Mouse (Mus musculus): ENCODE measurements around the gene Tor1aip1. TPM values are rescaled to one million over a fixed set of nuclear protein-coding genes. Genes with fewer than 3 reads are reported as not detected.
"Not testable (repeated sequence)": the region's sequence is repeated elsewhere in the genome, so short reads cannot be mapped to it uniquely, and the experiment has no call there.

Gene Tor1aip1
- polyA plus RNA-seq, 1 experiment from 2014 or later: 45.8 TPM

GRCm38 (mm10) chr1:156044211-156044611, 7.9 kb upstream of the Tor1aip1 start:
- WGBS: 35% methylated on average over 5 of the region's 5 CpGs
- Histone ChIP-seq H3K9ac (no peak overlapping the region), H3K9me3 (replicated peaks) (no peaks in the 10 kb centered on the region), H3K4me1 (peaks cover 45% of the 10 kb centered on the region), H3K36me3 (peaks cover 54% of the 10 kb centered on the region), H3K4me3 (replicated peaks) (no peak overlapping the region), H3K27ac (no peak overlapping the region), H3K4me2 (no peak overlapping the region), H3K27me3 (no peaks in the 10 kb centered on the region)
- ATAC-seq (replicated peaks; ENCODE audit: low FRiP score): no peak

DNA sequence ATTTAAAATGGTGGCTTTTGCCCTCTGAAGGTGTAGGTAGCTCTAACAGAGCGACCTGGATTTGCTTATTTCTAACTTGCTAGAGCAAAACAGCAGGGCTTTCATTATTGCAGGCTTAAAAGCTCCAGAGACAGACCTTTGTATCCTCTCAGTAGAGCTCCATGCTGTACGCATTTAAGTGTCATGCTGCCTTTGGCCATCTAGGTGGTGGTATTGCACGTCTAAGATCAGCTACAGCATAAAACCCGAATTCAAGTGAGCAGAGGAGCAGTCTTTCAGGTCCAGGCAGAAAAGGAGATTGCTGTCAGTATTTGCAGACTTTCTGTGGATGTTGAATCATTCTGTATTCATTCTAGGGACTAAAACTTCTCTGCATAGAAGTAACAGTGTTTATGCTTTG, 6.7 kb upstream of the Tor1aip1 start:
- no peak for ATAC-seq (replicated peaks; ENCODE audit: low FRiP score)
- Histone ChIP-seq H3K4me1 (peaks cover 45% of the 10 kb centered on the region), H3K4me2 (no peak overlapping the region), H3K9me3 (replicated peaks) (no peaks in the 10 kb centered on the region), H3K4me3 (replicated peaks) (no peak overlapping the region), H3K36me3 (peaks cover 42% of the 10 kb centered on the region), H3K27me3 (no peaks in the 10 kb centered on the region), H3K9ac (no peak overlapping the region), H3K27ac (no peak overlapping the region)
- 24% methylated on average over 4 of the region's 4 CpGs for WGBS

GRCm38 (mm10) chr1:156042481-156042880, 6.2 kb upstream of the Tor1aip1 start:
- no peak overlapping the region for H3K9ac ChIP-seq
- H3K4me3 ChIP-seq (replicated peaks): no peak overlapping the region
- 86% methylated on average over 5 of the region's 5 CpGs for WGBS
- peaks cover 37% of the 10 kb centered on the region for H3K36me3 ChIP-seq
- H3K27me3 ChIP-seq: no peaks in the 10 kb centered on the region
- H3K9me3 ChIP-seq (replicated peaks): no peaks in the 10 kb centered on the region
- H3K27ac ChIP-seq: no peak overlapping the region
- peaks cover 46% of the 10 kb centered on the region for H3K4me1 ChIP-seq
- no peak for ATAC-seq (replicated peaks; ENCODE audit: low FRiP score)
- peak overlapping the region; percentile 65 for H3K4me2 ChIP-seq

- Histone ChIP-seq H3K4me1 (peaks cover 49% of the 10 kb centered on the region), H3K27me3 (no peaks in the 10 kb centered on the region), H3K27ac (no peak overlapping the region), H3K4me3 (replicated peaks) (peak overlapping the region; percentile 69), H3K9me3 (replicated peaks) (no peaks in the 10 kb centered on the region), H3K36me3 (peaks cover 30% of the 10 kb centered on the region), H3K9ac (peak overlapping the region; percentile 68), H3K4me2 (peak overlapping the region; percentile 65)
- 27% methylated on average over 7 of the region's 7 CpGs for WGBS
- no peak for ATAC-seq (replicated peaks; ENCODE audit: low FRiP score)
Measured at GRCm38 (mm10) chr1:156041451-156042241, 5.4 kb upstream of the Tor1aip1 start.

DNA sequence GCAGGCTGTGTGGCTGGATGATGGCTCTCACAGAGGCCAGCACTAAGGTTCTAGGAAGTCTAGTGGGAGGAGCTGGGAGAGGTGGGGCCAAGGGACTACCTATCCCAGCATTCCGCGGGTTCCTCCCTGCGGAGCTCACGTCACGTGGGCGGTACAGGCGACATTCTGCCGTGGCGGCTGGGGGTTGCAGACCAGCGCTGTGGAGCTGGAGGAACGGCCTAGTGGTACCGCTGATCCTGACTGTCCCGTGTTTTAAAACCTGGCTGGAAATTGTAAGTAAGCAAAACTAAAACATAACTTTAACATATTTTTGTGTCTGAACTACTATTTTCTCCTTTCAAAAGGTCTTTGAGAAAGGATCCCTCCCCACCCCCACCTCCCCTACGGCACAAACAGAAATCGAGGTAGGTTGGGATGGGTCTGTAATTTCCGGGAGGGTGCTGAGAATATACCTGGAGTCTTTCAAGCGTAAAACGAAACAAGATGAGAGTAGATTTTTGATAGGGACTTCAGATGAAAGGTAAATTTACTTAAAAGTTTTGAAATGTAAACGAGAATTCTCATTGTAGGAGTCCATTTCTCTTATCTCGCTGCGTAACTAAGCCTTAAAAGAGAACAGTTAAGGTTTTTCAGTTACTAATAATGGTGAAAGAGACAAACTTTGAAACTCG, 4.6 kb upstream of the Tor1aip1 start:
- 1% methylated on average over 22 of the region's 22 CpGs for WGBS
- Histone ChIP-seq H3K27ac (peak overlapping the region; percentile 79), H3K9ac (peak overlapping the region; percentile 68), H3K4me2 (peak overlapping the region; percentile 65), H3K27me3 (no peaks in the 10 kb centered on the region), H3K36me3 (peaks cover 24% of the 10 kb centered on the region), H3K4me3 (replicated peaks) (peak overlapping the region; percentile 69), H3K4me1 (peaks cover 46% of the 10 kb centered on the region), H3K9me3 (replicated peaks) (no peaks in the 10 kb centered on the region)
- peak; percentile 81 for ATAC-seq (replicated peaks; ENCODE audit: low FRiP score)

DNA sequence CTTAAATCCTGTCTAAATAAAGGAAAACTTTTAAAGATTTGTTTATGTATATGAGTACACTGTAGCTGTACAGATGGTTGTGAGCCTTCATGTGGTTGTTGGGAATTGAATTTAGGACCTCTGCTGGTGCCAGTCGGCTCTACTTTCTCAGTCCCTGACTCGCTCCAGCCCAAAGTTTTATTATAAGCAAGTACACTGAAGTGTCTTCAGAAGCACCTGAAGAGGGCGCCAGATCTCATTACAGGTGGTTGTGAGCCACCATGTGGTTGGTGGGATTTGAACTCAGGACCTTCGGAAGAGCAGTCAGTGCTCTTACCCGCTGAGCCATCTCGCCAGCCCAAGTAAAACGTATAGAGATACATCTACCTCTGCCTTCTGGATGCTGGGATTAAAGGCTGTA, 3.7 kb upstream of the Tor1aip1 start:
- H3K9me3 ChIP-seq (replicated peaks); ATAC-seq (replicated peaks; ENCODE audit: low FRiP score); H3K4me2 ChIP-seq; H3K9ac ChIP-seq; H3K4me3 ChIP-seq (replicated peaks); H3K27me3 ChIP-seq: not testable (repeated sequence)
- Histone ChIP-seq H3K27ac (0 out of 2 replicates have a peak overlapping the region, but pooled peaks have one; percentile 79), H3K36me3 (peaks cover 16% of the 10 kb centered on the region), H3K4me1 (peaks cover 41% of the 10 kb centered on the region)
- 73% methylated on average over 7 of the region's 7 CpGs for WGBS

- Histone ChIP-seq H3K9ac (0 out of 2 replicates have a peak overlapping the region, but pooled peaks have one; percentile 10), H3K4me2 (peak overlapping the region; percentile 66), H3K36me3 (peaks cover 19% of the 10 kb centered on the region), H3K9me3 (replicated peaks) (no peaks in the 10 kb centered on the region), H3K4me3 (replicated peaks) (peak overlapping the region; percentile 12; the same call in 1 of the 2 replicates), H3K27ac (0 out of 2 replicates have a peak overlapping the region, but pooled peaks have one; percentile 54), H3K27me3 (no peaks in the 10 kb centered on the region), H3K4me1 (peaks cover 30% of the 10 kb centered on the region)
- WGBS: 49% methylated on average over 5 of the region's 5 CpGs
- ATAC-seq (replicated peaks; ENCODE audit: low FRiP score): no peak
Measured at GRCm38 (mm10) chr1:156037144-156037583, 884 bp upstream of the Tor1aip1 start.

DNA sequence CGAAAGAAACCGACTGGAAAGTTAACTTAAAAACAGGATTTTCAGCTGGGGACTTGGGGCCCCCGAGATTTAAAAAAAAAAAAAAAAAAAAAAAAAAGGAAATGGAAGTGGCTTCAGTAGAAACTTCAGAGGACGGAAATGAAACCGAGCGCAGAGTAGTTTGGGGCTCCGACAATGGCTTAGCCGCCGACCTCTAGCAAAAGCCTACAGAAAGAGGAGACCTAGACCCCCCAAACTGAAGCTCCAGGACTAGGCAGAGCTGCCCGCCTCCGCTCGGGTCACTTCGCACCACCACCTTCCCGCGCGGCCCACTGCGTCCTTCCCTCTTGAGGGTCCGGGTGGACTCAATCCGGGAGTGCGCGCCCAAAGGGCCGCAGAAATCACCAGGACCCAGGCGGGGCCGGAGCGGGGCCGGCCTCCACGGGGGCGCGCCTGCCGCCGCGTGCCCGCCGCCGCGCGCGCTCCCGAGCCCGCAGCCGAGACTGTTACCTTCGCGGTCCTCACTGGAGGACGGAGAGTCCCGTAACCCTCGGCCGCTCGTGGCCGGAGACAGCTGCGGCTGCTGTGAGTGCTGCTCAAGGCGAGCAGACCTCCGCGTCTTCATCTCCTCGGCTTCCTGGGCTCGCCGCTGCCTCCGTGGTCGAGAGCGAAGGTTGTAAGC, 881 bp downstream of the Tor1aip1 start, which contains the start of gene Tor1aip2:
Gene Tor1aip2, plus strand, starts transcription at position 135 of the 661 bp plus-strand sequence.
- Histone ChIP-seq H3K4me3 (replicated peaks) (peak within 1 kb of the TSS; percentile 62), H3K9ac (peak within 1 kb of the TSS; percentile 69), H3K27me3 (no peaks in the 10 kb centered on the region), H3K4me2 (peak within 1 kb of the TSS; percentile 66), H3K9me3 (replicated peaks) (no peaks in the 10 kb centered on the region), H3K27ac (peak within 1 kb of the TSS; percentile 99), H3K4me1 (peaks cover 21% of the 10 kb centered on the region; the same call in 1 of the 2 replicates), H3K36me3 (peaks cover 36% of the 10 kb centered on the region)
- WGBS: under 1% methylated on average over 59 of the region's 59 CpGs
- peak; percentile 89 for ATAC-seq (replicated peaks; ENCODE audit: low FRiP score)

GRCm38 (mm10) chr1:156034661-156035060, 1.6 kb downstream of the Tor1aip1 start:
- Histone ChIP-seq H3K4me3 (replicated peaks) (peak overlapping the region; percentile 62), H3K27ac (peak overlapping the region; percentile 99), H3K4me2 (peak overlapping the region; percentile 66), H3K27me3 (no peaks in the 10 kb centered on the region), H3K9me3 (replicated peaks) (no peaks in the 10 kb centered on the region), H3K9ac (peak overlapping the region; percentile 69), H3K4me1 (peaks cover 18% of the 10 kb centered on the region; the same call in 1 of the 2 replicates), H3K36me3 (peaks cover 43% of the 10 kb centered on the region)
- ATAC-seq (replicated peaks; ENCODE audit: low FRiP score): no peak
- WGBS: 21% methylated on average over 1 of the region's 1 CpGs

DNA sequence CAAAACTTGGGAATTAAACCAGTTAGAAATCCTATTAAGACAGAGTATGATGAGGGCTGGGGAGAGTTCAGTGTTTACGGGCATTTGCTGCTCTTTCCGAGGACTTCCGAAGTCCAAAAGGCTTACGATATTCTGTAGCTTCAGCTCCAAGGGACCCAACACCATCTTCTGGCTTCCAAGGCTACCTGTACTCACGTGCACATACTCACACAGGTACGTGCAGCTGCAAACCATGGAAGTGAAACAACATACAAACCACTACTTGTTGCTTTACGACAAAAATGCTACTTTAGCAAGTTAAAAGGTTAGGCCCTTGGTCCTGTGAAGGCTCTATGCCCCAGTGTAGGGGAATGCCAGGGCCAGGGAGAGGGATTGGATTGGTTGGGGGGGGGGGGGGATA, 2.4 kb downstream of the Tor1aip1 start:
- Histone ChIP-seq H3K4me1 (peaks cover 18% of the 10 kb centered on the region; the same call in 1 of the 2 replicates), H3K9me3 (replicated peaks) (no peaks in the 10 kb centered on the region), H3K36me3 (peaks cover 50% of the 10 kb centered on the region), H3K4me3 (replicated peaks) (peak overlapping the region; percentile 2; the same call in 1 of the 2 replicates), H3K27ac (no peak overlapping the region), H3K9ac (no peak overlapping the region), H3K27me3 (no peaks in the 10 kb centered on the region), H3K4me2 (no peak overlapping the region)
- no peak for ATAC-seq (replicated peaks; ENCODE audit: low FRiP score)
- 97% methylated on average over 7 of the region's 7 CpGs for WGBS

DNA sequence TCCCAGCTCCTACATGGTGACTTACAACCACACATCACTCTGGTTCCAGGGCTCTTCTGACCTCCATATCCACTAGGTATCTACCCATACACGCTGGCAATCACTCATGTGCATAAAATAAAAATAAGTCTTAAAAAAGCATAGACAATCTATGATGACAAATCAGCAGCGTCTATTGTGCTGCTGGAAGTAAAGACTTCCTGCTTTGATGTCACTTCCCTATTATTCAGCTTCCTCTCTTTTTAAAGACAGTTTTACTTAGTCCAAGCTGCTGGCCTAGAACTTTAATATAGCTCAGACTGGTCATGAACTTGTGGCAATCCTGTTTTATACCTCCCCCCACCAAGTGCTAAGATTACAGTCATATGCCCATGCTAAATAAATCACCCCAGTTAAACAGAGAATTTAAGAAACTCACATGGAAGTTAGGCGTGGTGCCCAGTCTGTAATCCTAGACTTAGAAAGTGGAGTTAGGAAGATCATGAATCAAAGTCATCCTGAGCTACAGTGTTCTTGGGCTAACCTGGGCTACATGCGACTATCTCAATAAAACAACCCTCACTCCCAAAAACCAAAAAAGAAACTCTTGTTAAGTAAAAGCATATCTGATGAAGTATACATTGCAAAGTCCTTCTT, 7.8 kb downstream of the Tor1aip1 start:
- no peak overlapping the region for H3K27ac ChIP-seq
- H3K9me3 ChIP-seq (replicated peaks): no peaks in the 10 kb centered on the region
- H3K4me1 ChIP-seq: no peaks in the 10 kb centered on the region
- H3K27me3 ChIP-seq: no peaks in the 10 kb centered on the region
- peaks cover 86% of the 10 kb centered on the region for H3K36me3 ChIP-seq
- H3K9ac ChIP-seq: no peak overlapping the region
- no peak overlapping the region for H3K4me2 ChIP-seq
- WGBS: 81% methylated on average over 4 of the region's 4 CpGs
- no peak for ATAC-seq (replicated peaks; ENCODE audit: low FRiP score)
- H3K4me3 ChIP-seq (replicated peaks): no peak overlapping the region

Measured in kidney, embryonic 15.5 days (tissue).